Mouse (Mus musculus): Measurements from ENCODE around the gene Pxn.

- TF ChIP-seq ZNF384 (IDR thresholded peaks at IDR 0.05; ENCODE audit: low read depth, low read length) (no peak), ZC3H11A (IDR thresholded peaks at IDR 0.05; ENCODE audit: borderline replicate concordance, low read depth, low read length) (no peak), HCFC1 (IDR thresholded peaks at IDR 0.05; ENCODE audit: borderline replicate concordance, insufficient read depth, low read length) (no peak)
These were observed 7.9 kb upstream of the Pxn start for GRCm38 (mm10) chr5:115498307-115499240.
